Mouse (Mus musculus): ENCODE measurements around the gene Tmem255b. TPM values are rescaled to one million over a fixed set of nuclear protein-coding genes. Genes with fewer than 3 reads are reported as not detected.

The Tmem255b gene
- total and polyA plus RNA-seq, 2 experiments from 2014 or later, result 1.8 to 2.2 TPM

- ATAC-seq (ENCODE audit: low FRiP score) (no peak), DNase-seq (ENCODE audit: low spot score) (no peak)
- no peak for TF ChIP-seq CTCF (IDR thresholded peaks at IDR 0.05)
- Histone ChIP-seq H3K27me3 (ENCODE audit: insufficient read depth, low read length) (no peaks in the 10 kb centered on the region), H3K27ac (ENCODE audit: low read depth, low read length) (no peak overlapping the region), H3K4me1 (ENCODE audit: insufficient read depth, low read length) (no peaks in the 10 kb centered on the region), H3K36me3 (ENCODE audit: insufficient read depth, low read length) (no peaks in the 10 kb centered on the region), H3K4me2 (ENCODE audit: low read depth, low read length, poor library complexity, severe bottlenecking) (no peak overlapping the region), H3K4me3 (ENCODE audit: low read depth, low read length) (no peak overlapping the region), H3K9ac (replicated peaks; ENCODE audit: low read length, poor library complexity, severe bottlenecking) (no peak overlapping the region), H3K9me3 (ENCODE audit: low read length) (no peaks in the 10 kb centered on the region)
- WGBS, result 63% methylated on average over 4 of the region's 4 CpGs
These were observed 13.2 kb downstream of the Tmem255b start for GRCm38 (mm10) chr8:13448145-13448544.

- no peaks in the 10 kb centered on the region for H3K36me3 ChIP-seq (ENCODE audit: insufficient read depth, low read length)
- H3K9me3 ChIP-seq (ENCODE audit: low read length), result no peaks in the 10 kb centered on the region
- WGBS, result 67% methylated on average over 6 of the region's 6 CpGs
- ATAC-seq (ENCODE audit: low FRiP score) (no peak), DNase-seq (ENCODE audit: low spot score) (no peak)
- H3K27ac ChIP-seq (ENCODE audit: low read depth, low read length), result no peak overlapping the region
- TF ChIP-seq CTCF (IDR thresholded peaks at IDR 0.05), result no peak
- no peaks in the 10 kb centered on the region for H3K4me1 ChIP-seq (ENCODE audit: insufficient read depth, low read length)
- no peak overlapping the region for H3K9ac ChIP-seq (replicated peaks; ENCODE audit: low read length, poor library complexity, severe bottlenecking)
- no peaks in the 10 kb centered on the region for H3K27me3 ChIP-seq (ENCODE audit: insufficient read depth, low read length)
- H3K4me3 ChIP-seq (ENCODE audit: low read depth, low read length), result no peak overlapping the region
- no peak overlapping the region for H3K4me2 ChIP-seq (ENCODE audit: low read depth, low read length, poor library complexity, severe bottlenecking)
These were observed 16.8 kb downstream of the Tmem255b start for GRCm38 (mm10) chr8:13451747-13452277.

- peak; percentile 65 for DNase-seq (ENCODE audit: low spot score)
- TF ChIP-seq CTCF (IDR thresholded peaks at IDR 0.05), result no peak
- Histone ChIP-seq H3K4me1 (ENCODE audit: insufficient read depth, low read length) (no peaks in the 10 kb centered on the region), H3K4me3 (ENCODE audit: low read depth, low read length) (no peak overlapping the region), H3K27me3 (ENCODE audit: insufficient read depth, low read length) (no peaks in the 10 kb centered on the region), H3K9ac (replicated peaks; ENCODE audit: low read length, poor library complexity, severe bottlenecking) (no peak overlapping the region), H3K9me3 (ENCODE audit: low read length) (no peaks in the 10 kb centered on the region), H3K36me3 (ENCODE audit: insufficient read depth, low read length) (no peaks in the 10 kb centered on the region), H3K27ac (ENCODE audit: low read depth, low read length) (no peak overlapping the region), H3K4me2 (ENCODE audit: low read depth, low read length, poor library complexity, severe bottlenecking) (no peak overlapping the region)
- peak; percentile 68; the same call in 1 of the 2 replicates for ATAC-seq (ENCODE audit: low FRiP score)
- 63% methylated on average over 8 of the region's 8 CpGs for WGBS
These were observed 19.5 kb downstream of the Tmem255b start for GRCm38 (mm10) chr8:13454341-13455113.

GRCm38 (mm10) chr8:13455295-13455694, 20.3 kb downstream of the Tmem255b start:
- no peak overlapping the region for H3K4me3 ChIP-seq (ENCODE audit: low read depth, low read length)
- H3K4me1 ChIP-seq (ENCODE audit: insufficient read depth, low read length), result no peaks in the 10 kb centered on the region
- DNase-seq (ENCODE audit: low spot score) (peak; percentile 63), ATAC-seq (ENCODE audit: low FRiP score) (peak; percentile 68; the same call in 1 of the 2 replicates)
- TF ChIP-seq CTCF (IDR thresholded peaks at IDR 0.05), result peak; percentile 85
- WGBS, result 42% methylated on average over 2 of the region's 2 CpGs
- no peak overlapping the region for H3K9ac ChIP-seq (replicated peaks; ENCODE audit: low read length, poor library complexity, severe bottlenecking)
- H3K9me3 ChIP-seq (ENCODE audit: low read length), result no peaks in the 10 kb centered on the region
- H3K36me3 ChIP-seq (ENCODE audit: insufficient read depth, low read length), result no peaks in the 10 kb centered on the region
- no peak overlapping the region for H3K4me2 ChIP-seq (ENCODE audit: low read depth, low read length, poor library complexity, severe bottlenecking)
- H3K27me3 ChIP-seq (ENCODE audit: insufficient read depth, low read length), result no peaks in the 10 kb centered on the region
- no peak overlapping the region for H3K27ac ChIP-seq (ENCODE audit: low read depth, low read length)

- no peak overlapping the region for H3K9ac ChIP-seq (replicated peaks; ENCODE audit: low read length, poor library complexity, severe bottlenecking)
- no peak overlapping the region for H3K4me3 ChIP-seq (ENCODE audit: low read depth, low read length)
- no peaks in the 10 kb centered on the region for H3K4me1 ChIP-seq (ENCODE audit: insufficient read depth, low read length)
- peaks cover 5% of the 10 kb centered on the region for H3K36me3 ChIP-seq (ENCODE audit: insufficient read depth, low read length)
- H3K9me3 ChIP-seq (ENCODE audit: low read length), result no peaks in the 10 kb centered on the region
- no peak for TF ChIP-seq CTCF (IDR thresholded peaks at IDR 0.05)
- no peak overlapping the region for H3K27ac ChIP-seq (ENCODE audit: low read depth, low read length)
- no peak overlapping the region for H3K4me2 ChIP-seq (ENCODE audit: low read depth, low read length, poor library complexity, severe bottlenecking)
- WGBS, result 91% methylated on average over 4 of the region's 4 CpGs
- ATAC-seq (ENCODE audit: low FRiP score), result no peak
- H3K27me3 ChIP-seq (ENCODE audit: insufficient read depth, low read length), result no peaks in the 10 kb centered on the region
- no peak for DNase-seq (ENCODE audit: low spot score)
These were observed 24.4 kb downstream of the Tmem255b start for GRCm38 (mm10) chr8:13459431-13459830.

- DNase-seq (ENCODE audit: low spot score) (no peak), ATAC-seq (ENCODE audit: low FRiP score) (no peak)
- no peak for TF ChIP-seq CTCF (IDR thresholded peaks at IDR 0.05)
- Histone ChIP-seq H3K9ac (replicated peaks; ENCODE audit: low read length, poor library complexity, severe bottlenecking) (no peak overlapping the region), H3K27me3 (ENCODE audit: insufficient read depth, low read length) (no peaks in the 10 kb centered on the region), H3K36me3 (ENCODE audit: insufficient read depth, low read length) (peaks cover 14% of the 10 kb centered on the region), H3K27ac (ENCODE audit: low read depth, low read length) (no peak overlapping the region), H3K4me1 (ENCODE audit: insufficient read depth, low read length) (no peaks in the 10 kb centered on the region), H3K4me3 (ENCODE audit: low read depth, low read length) (no peak overlapping the region), H3K4me2 (ENCODE audit: low read depth, low read length, poor library complexity, severe bottlenecking) (no peak overlapping the region), H3K9me3 (ENCODE audit: low read length) (no peaks in the 10 kb centered on the region)
- WGBS, result 81% methylated on average over 17 of the region's 17 CpGs
These were observed 26.2 kb downstream of the Tmem255b start for GRCm38 (mm10) chr8:13461085-13461765.

Data from midbrain, postnatal 0 days (tissue).